Mouse (Mus musculus) E14TG2a.4 (cell line): ENCODE data around the gene Oasl1.

Experiments used
- H3K27me3 ChIP-seq: 2 replicates; pipeline ENCODE4 v1.6.1; 2014; ENCODE audit warnings: low read length, control low read depth; ENCODE audit not compliant: insufficient read depth
- H3K36me3 ChIP-seq: 2 replicates; pipeline ENCODE4 v1.6.1; 2014; ENCODE audit warnings: low read length, control low read depth; ENCODE audit not compliant: insufficient read depth
- H3K4me1 ChIP-seq: replicated peaks from 2 replicates; pipeline ENCODE4 v1.6.1; 2014; ENCODE audit warnings: low read depth, low read length, control low read depth
- H3K4me3 ChIP-seq: replicated peaks from 2 replicates; pipeline ENCODE4 v1.5.1; 2014; ENCODE audit warnings: mild to moderate bottlenecking, low read length
- H3K9me3 ChIP-seq: 2 replicates; pipeline ENCODE4 v1.6.1; 2014; ENCODE audit warnings: low read length, control low read depth
- CTCF ChIP-seq: conservative IDR thresholded peaks from 2 replicates; pipeline ENCODE4 v1.5.1; 2014; ENCODE audit warnings: low read length
- NANOG ChIP-seq: IDR thresholded peaks from 2 replicates; pipeline ENCODE4 v1.6.1; 2014; ENCODE audit warnings: borderline replicate concordance, low read length, mixed read lengths
- POU5F1 ChIP-seq: IDR thresholded peaks from 2 replicates; pipeline ENCODE4 v1.6.1; 2014; ENCODE audit warnings: low read length, borderline replicate concordance

Gene Oasl1

DNA sequence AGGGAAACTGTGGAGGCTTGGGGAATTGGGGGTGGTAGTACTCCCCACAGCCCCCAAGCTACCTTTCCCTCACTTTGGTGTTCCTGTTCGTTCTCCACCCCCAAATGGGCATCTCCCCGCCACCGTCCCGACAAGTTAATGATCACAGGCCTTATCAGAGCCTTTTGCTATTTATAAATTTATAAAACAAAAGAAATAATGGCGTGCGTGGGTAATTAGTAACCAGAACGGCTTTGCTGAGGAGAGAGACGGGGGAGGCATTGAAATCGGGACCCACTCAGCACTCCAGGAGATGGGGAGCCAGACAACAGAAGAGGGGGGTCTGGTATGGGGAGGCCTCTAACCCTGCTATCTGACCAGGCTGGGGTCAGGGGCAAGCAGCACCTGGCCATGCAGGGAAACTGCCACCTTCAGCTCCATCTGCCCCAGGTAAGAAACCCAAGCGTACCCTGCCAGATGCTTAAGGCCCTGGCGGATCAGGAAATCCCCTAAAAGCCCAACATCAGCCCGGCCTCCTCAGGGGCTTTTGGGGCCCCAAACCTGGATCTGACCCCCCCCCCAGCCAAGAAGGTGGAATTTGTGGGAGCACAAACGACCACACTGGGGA is 46.7 kb downstream of the Oasl1 start:
- Histone ChIP-seq H3K27me3 (0 out of 2 replicates have a peak, but pooled peaks cover 6% of the 10 kb centered on the region), H3K9me3 (no peaks in the 10 kb centered on the region), H3K4me3 (peak overlapping the region; percentile 77), H3K36me3 (no peaks in the 10 kb centered on the region), H3K4me1 (peaks cover 75% of the 10 kb centered on the region)
- TF ChIP-seq POU5F1 = no peak
- no peak for TF ChIP-seq CTCF
- TF ChIP-seq NANOG = no peak

DNA sequence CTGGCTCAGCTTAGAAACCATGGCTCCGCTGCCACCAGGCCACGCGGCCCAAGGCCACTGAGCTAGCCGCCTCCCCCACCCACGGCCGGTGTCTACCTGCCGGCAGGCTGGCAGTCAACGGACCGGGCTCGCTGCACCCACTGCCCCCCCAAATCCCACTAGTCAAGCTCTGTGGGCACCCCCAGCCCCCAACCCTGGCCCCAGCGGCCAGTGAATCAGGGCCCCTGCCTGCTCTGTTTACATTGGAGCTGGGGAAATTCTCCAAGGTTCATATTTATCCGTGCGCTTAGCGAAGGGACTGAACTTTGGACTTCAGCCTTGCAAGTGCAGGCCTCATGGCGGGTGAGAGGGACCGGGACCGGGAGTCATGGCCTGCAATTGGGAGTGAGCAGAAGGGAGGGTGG is 47.8 kb downstream of the Oasl1 start, which contains the start of gene Hnf1a:
Gene Hnf1a (minus strand): TSS at position 271 of the 404 bp plus-strand sequence.
- no peaks in the 10 kb centered on the region for H3K9me3 ChIP-seq

DNA sequence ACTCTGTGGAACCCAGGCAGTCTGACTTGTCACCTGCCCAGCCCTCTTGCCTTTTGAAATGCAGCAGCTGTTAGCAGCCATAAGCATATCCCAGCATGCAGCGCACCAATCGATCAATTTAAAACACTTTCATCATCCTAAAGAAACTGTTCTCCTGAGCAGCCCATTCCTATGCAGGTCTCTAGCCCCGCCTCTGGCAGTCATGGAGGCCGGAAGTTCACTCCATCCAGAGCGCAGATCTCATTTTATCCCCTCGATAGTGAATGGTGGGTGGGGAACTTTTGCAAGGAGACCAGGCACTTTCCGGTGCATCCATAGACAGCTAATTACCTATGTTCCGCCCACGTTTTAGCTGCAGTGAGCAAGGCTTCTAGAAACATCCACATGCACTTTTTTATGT is 49.2 kb downstream of the Oasl1 start:
- TF ChIP-seq CTCF (no peak), POU5F1 (no peak), NANOG (no peak)
- Histone ChIP-seq H3K36me3 (no peaks in the 10 kb centered on the region), H3K4me3 (peak overlapping the region; percentile 50), H3K9me3 (no peaks in the 10 kb centered on the region), H3K4me1 (peaks cover 63% of the 10 kb centered on the region), H3K27me3 (0 out of 2 replicates have a peak, but pooled peaks cover 6% of the 10 kb centered on the region)

More for the DNA sequence above, 47.8 kb downstream of the Oasl1 start, which contains the start of gene Hnf1a:
- Histone ChIP-seq H3K4me3 (peak within 1 kb of the TSS; percentile 77), H3K27me3 (0 out of 2 replicates have a peak, but pooled peaks cover 6% of the 10 kb centered on the region), H3K4me1 (peaks cover 63% of the 10 kb centered on the region), H3K36me3 (no peaks in the 10 kb centered on the region)
- no peak for TF ChIP-seq POU5F1
- TF ChIP-seq NANOG = no peak
- TF ChIP-seq CTCF = no peak

DNA sequence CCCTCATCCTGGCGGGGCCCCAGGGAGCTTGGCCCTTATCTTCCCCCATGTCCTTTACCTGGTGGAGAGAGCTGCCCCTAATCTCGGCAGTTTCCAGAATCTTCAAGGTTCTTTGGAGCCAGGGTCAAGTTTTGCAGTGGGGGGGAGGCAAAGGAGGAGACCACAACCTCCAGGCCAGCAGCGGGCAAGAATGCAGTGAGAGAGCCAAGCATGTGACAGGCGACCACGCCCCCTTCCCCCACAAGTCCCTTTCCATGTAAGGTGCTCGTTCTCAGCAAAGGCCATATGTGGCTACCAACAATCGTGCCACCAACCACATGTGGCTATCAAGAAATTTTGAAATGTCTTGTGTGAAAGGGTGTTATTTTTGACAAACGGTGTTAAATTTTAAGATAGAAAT is 50.1 kb downstream of the Oasl1 start:
- H3K4me3 ChIP-seq = peak overlapping the region; percentile 50
- H3K9me3 ChIP-seq = no peaks in the 10 kb centered on the region
- H3K27me3 ChIP-seq = no peaks in the 10 kb centered on the region
- no peaks in the 10 kb centered on the region for H3K36me3 ChIP-seq
- TF ChIP-seq NANOG = no peak
- TF ChIP-seq POU5F1 = no peak
- no peak for TF ChIP-seq CTCF
- H3K4me1 ChIP-seq = peaks cover 55% of the 10 kb centered on the region

DNA sequence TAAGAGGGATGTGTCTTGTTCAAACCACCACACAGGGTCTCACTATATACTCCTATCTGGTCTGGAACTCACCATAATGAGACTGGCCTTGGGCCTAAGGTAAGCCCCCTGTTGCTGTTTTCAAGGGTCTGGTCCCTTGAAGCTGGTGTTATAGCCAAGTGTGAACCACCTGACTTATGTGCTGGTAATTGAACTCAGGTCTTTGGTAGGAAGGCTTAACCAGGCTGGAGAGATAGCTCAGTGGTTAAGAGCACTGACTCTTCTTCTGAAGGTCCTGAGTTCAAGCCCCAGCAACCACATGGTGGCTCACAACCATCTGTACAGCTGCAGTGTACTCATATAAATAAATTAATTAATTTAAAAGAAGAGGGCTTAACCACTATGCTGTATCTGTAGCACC is 53.9 kb downstream of the Oasl1 start:
- H3K27me3 ChIP-seq = no peaks in the 10 kb centered on the region
- H3K36me3 ChIP-seq = no peaks in the 10 kb centered on the region
- no peak overlapping the region for H3K4me3 ChIP-seq
- H3K4me1 ChIP-seq = peaks cover 45% of the 10 kb centered on the region
- no peaks in the 10 kb centered on the region for H3K9me3 ChIP-seq
- TF ChIP-seq CTCF (no peak), NANOG (no peak), POU5F1 (no peak)

DNA sequence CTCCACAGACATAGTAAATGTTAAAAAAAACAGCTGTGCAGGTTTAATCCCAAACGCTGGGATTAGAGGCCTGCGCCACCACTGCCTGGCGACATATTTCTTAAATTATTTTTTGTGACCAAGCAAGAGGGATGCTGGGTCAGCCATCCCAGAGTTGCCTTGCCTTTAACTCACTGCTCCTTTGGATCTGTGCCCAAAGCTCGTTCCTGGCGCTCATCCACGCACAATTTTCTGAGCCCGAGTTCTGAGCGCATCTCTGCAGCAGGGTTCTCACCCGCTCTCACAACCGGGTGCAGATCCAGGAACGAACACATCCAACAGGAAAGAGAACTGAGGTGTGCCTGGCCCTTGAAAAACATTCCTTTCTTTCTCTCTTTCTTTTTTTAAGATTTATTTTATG is 55.4 kb downstream of the Oasl1 start:
- H3K27me3 ChIP-seq = no peaks in the 10 kb centered on the region
- H3K4me3 ChIP-seq = no peak overlapping the region
- no peak for TF ChIP-seq POU5F1
- TF ChIP-seq NANOG = no peak
- TF ChIP-seq CTCF = no peak
- H3K36me3 ChIP-seq = no peaks in the 10 kb centered on the region
- H3K9me3 ChIP-seq = no peaks in the 10 kb centered on the region
- H3K4me1 ChIP-seq = peaks cover 32% of the 10 kb centered on the region

DNA sequence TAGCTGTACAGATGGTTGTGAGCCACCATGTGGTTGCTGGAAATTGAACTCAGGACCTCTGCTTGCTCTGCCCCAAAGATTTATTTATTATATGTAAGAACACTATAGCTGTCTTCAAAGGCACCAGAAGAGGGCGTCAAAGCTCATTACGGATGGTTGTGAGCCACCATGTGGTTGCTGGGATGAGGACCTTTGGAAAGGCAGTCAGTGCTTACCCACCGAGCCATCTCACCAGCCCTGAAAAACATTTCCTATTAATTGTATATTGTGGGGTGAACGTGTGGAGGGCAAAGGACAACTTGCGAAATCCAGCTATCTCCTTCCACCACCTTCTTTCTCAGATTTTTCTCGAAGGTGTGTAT is 55.8 kb downstream of the Oasl1 start:
- TF ChIP-seq NANOG = no peak
- TF ChIP-seq POU5F1 = no peak
- no peak for TF ChIP-seq CTCF
- Histone ChIP-seq H3K4me3 (peak overlapping the region; percentile 73), H3K27me3 (no peaks in the 10 kb centered on the region), H3K36me3 (no peaks in the 10 kb centered on the region), H3K9me3 (no peaks in the 10 kb centered on the region), H3K4me1 (peaks cover 30% of the 10 kb centered on the region)

DNA sequence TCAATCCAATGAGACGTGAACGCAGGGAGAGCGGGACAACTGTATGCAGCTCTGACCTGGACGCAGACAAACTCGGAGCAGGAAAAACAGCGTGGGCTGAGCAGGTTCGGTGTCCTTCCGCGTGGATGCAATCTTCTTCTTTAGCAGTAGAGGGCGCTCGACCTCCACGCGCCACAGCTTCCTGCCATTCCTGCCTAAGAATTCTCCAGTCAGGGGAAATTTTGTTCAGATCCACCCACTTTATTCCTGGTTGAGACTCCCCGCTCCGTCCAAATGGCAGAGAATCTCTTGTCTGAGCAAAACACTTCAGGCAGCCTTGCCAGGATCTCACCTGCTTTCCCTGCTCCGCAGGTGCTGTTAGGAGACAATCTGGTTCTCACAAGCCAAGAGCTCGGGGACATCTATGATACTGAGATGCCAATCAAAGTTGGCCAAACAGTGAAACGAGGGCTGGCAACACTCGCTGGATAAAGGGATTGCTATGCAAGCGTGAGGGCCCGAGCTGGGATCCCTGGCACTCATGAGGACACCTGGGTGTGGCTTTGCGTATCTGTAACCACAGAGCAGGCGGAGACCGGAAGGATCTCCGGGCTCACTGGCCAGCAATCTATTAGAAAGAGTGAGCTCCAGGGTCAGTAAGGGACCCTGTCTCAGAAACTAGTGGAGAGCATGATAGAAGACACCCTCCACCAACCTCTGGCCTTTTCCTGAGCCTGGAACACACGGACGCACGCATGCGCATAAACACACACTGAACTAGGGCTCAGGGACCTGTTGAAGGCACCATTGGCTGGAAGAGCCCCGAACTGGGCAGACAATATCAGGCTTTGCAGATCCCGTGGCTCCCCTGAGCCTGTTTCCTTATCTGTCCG is 56.4 kb downstream of the Oasl1 start:
- H3K27me3 ChIP-seq = no peaks in the 10 kb centered on the region
- peaks cover 30% of the 10 kb centered on the region for H3K4me1 ChIP-seq
- no peak for TF ChIP-seq NANOG
- peak; percentile 88 for TF ChIP-seq CTCF
- TF ChIP-seq POU5F1 = no peak
- no peaks in the 10 kb centered on the region for H3K36me3 ChIP-seq
- no peaks in the 10 kb centered on the region for H3K9me3 ChIP-seq
- H3K4me3 ChIP-seq = peak overlapping the region; percentile 73
